Mouse (Mus musculus) kidney, postnatal 4 days (tissue): ENCODE data around the gene Phlda2.
A peak's percentile ranks its signal among the peaks of the same experiment; 100 is the strongest.
"Not testable (repeated sequence)": the region's sequence is repeated elsewhere in the genome, so short reads cannot be mapped to it uniquely, and the experiment has no call there.

ENCODE experiments used
- DNase-seq, 2 experiments: peaks; one replicate each; pipeline ENCODE4 v3.0.0; 2021; ENCODE audit warnings: mixed read lengths in 2 of 2

Phlda2 gene

GRCm38 (mm10) chr7:143502418-143503200 is at the start of gene Phlda2:
Gene Phlda2, minus strand, starts transcription at chr7:143503150.
- DNase-seq, result peak; percentile 43 to 65

- no peak for DNase-seq
Measured at GRCm38 (mm10) chr7:143549588-143550220, 46.8 kb upstream of the Phlda2 start.

GRCm38 (mm10) chr7:143548976-143549457 is 46.1 kb upstream of the Phlda2 start, which contains the start of gene Nap1l4:
Gene Nap1l4, minus strand, starts transcription at chr7:143549106.
- DNase-seq, result peak; percentile 95 to 98

- DNase-seq, result no peak
Measured at GRCm38 (mm10) chr7:143548231-143548961, 45.4 kb upstream of the Phlda2 start.

GRCm38 (mm10) chr7:143546554-143546953 is 43.6 kb upstream of the Phlda2 start:
- DNase-seq, result no peak

- peak; percentile 46 to 55 for DNase-seq
Measured at GRCm38 (mm10) chr7:143544368-143544767, 41.4 kb upstream of the Phlda2 start.

GRCm38 (mm10) chr7:143538671-143539070 is 35.7 kb upstream of the Phlda2 start:
- no peak for DNase-seq

- not testable (repeated sequence) for DNase-seq
Measured at GRCm38 (mm10) chr7:143538229-143538628, 35.3 kb upstream of the Phlda2 start.

GRCm38 (mm10) chr7:143536251-143536650 is 33.3 kb upstream of the Phlda2 start:
- no peak for DNase-seq

- DNase-seq, result no peak
Measured at GRCm38 (mm10) chr7:143533284-143533683, 30.3 kb upstream of the Phlda2 start.

- DNase-seq, result no peak
Measured at GRCm38 (mm10) chr7:143532410-143532809, 29.5 kb upstream of the Phlda2 start.

GRCm38 (mm10) chr7:143519333-143519732 is 16.4 kb upstream of the Phlda2 start:
- DNase-seq, result no peak

GRCm38 (mm10) chr7:143514416-143514768 is 11.4 kb upstream of the Phlda2 start:
- DNase-seq, result no peak

- no peak for DNase-seq
Measured at GRCm38 (mm10) chr7:143513763-143514415, 10.9 kb upstream of the Phlda2 start.

- DNase-seq, result no peak
Measured at GRCm38 (mm10) chr7:143511335-143511712, 8.4 kb upstream of the Phlda2 start.

- no peak for DNase-seq
Measured at GRCm38 (mm10) chr7:143510593-143511334, 7.8 kb upstream of the Phlda2 start.

- peak in 1 of 2 experiments; percentile 31 for DNase-seq
Measured at GRCm38 (mm10) chr7:143509566-143509965, 6.6 kb upstream of the Phlda2 start.

- peak; percentile 77 to 78 for DNase-seq
Measured at GRCm38 (mm10) chr7:143506675-143507074, 3.7 kb upstream of the Phlda2 start.

- DNase-seq, result no peak
Measured at GRCm38 (mm10) chr7:143506271-143506670, 3.3 kb upstream of the Phlda2 start.

GRCm38 (mm10) chr7:143505823-143506222 is 2.9 kb upstream of the Phlda2 start:
- DNase-seq, result peak; percentile 92 to 93

GRCm38 (mm10) chr7:143505411-143505810 is 2.5 kb upstream of the Phlda2 start:
- DNase-seq, result no peak

GRCm38 (mm10) chr7:143503926-143504325 is 976 bp upstream of the Phlda2 start:
- no peak for DNase-seq
